Mouse (Mus musculus) kidney, adult 9 months (tissue): Measurements from ENCODE around the gene Tmem235.

Experiments used
- DNase-seq: peaks from one replicate; pipeline ENCODE4 v3.0.0; 2022

Gene Tmem235

DNA sequence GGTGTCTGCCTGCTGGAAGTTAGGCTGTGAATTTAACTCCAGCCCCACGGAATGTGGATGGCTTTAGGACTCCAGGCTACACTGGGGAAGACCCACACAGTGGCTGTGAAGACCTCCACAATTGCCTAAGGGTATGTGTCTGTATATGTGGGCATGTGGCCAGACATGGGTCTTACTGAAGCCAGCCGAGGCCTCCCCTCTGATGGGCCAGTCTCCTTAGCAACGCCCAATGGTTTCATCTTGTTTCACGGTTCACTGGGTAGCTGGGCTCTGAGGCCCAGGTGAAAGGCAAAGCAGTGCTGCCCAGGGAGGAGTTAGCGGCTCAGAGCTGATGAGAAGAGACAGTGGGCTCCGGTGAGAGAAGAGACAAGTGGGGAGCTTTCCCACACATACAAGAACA is 5.4 kb downstream of the Tmem235 start:
- no peak for DNase-seq

DNA sequence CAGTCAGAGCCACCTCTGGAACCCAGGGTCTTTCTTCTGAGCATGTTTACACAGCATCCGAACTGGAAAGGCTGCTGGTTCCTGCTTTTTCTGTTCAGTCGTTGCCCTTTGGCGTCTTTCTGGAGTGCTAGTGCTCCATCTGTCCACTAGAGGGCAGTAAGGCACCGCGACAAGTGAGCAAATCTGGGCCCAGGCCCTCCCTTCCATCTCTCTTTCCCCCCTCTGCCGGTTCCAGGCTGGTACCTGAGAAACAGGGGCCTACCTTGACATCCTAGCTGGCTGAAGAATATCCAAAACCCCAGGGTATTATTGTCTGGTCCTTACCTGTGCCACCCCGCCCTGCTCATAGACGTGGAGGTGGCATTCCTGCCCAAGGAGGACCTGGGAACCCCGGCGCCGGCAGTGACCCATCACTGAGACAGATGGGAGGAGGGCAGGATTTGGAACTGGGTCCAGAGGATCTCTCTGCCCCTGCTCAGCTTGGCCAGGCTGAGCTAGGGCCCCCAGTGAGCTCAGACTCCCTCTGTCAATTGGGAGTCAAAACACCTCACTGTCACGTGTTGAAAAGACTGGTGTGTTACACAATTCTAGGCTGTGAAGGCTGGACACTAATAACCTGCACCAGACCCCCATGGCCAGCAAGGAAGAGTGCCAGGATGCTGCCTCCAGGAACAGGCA is 10.3 kb downstream of the Tmem235 start:
- peak; percentile 82 for DNase-seq

DNA sequence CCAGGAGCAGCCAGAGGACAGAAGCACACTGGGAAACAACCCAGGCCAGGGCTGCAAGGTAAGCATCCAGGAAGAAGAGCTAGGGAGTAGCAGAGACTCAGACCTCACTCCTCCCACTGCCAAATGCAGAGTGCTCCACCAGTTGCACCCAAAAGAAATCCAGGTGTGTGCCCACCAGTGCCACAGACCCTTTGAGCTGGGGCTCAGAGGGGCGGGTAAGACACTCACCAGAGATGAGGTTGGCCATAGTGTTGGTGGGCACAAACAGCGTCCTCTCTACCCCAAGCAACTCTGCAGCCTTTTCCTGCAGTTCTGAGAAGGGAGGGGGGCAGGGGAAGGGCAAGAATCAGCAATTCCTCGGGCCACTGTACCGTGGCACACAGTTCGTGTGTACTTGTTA is 10.8 kb downstream of the Tmem235 start:
- no peak for DNase-seq

GRCm38 (mm10) chr11:117871911-117872584 is 11.5 kb downstream of the Tmem235 start:
- no peak for DNase-seq

- peak; percentile 87 for DNase-seq
These were observed 12.5 kb downstream of the Tmem235 start, which contains the start of gene Tha1 for GRCm38 (mm10) chr11:117872861-117873608. Tha1 (minus strand) TSS chr11:117873481.

DNA sequence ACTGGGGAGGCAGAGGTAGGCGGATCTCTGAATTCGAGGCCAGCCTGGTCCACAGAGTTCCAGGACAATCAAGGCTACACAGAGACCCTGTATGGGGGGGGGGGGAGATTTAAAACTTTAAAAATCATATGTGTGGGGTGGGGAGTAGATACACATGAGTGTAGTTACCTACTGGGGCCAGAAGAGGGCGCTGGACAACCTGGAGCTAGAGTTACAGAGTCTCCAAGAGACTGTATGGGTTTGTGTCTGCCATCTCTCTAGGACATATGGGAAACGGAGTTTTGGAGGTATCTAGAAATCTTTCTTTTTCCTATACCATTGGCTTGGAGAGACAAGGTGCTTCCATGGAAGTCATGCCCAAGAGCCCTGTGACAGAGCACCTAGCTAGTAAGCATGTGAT is 13.9 kb downstream of the Tmem235 start:
- no peak for DNase-seq

DNA sequence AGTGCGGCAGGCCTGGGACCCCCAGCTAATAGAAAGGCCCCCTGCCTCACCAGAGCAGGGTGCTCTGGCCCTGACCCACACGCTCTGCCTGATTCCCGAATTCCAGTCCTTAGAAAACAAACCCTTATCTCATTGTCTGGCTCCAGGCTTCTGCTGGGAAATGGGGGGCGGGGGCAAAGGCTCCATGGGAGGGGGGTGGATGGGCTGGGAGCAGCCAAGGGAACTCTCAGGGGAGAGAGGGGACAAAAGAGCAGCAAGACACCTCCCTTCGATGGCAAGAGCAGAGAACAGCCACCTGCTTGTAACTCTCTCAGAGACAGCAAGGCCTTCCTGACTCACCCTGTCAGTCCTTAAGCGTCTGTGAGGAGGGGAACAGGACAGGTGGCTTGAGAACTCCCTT is 15.1 kb downstream of the Tmem235 start:
- no peak for DNase-seq

GRCm38 (mm10) chr11:117877917-117878745 is 17.6 kb downstream of the Tmem235 start:
- peak; percentile 55 for DNase-seq

DNA sequence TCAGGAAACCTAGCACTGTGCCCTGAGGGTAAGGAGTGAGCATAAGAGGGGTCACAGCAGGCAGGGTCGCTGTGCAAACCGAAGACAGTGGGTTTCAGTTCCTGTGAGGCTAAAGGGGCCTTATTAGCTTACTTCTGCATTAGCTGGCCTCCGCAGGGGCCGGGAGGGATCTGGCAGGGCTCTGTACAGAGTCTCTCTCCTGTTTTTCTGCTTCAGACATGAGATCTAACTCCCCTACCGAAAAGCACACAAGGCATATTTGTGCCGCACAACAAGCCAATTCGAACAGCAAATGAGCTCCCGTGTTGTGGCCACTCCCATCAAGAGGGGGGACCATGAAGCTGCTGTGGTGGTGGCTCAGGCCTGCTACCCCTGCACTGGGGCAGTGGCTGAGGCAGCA is 18.3 kb downstream of the Tmem235 start:
- DNase-seq, result no peak

GRCm38 (mm10) chr11:117879676-117880075 is 19.1 kb downstream of the Tmem235 start:
- DNase-seq, result no peak

GRCm38 (mm10) chr11:117880336-117880976 is 19.9 kb downstream of the Tmem235 start:
- DNase-seq, result no peak

DNA sequence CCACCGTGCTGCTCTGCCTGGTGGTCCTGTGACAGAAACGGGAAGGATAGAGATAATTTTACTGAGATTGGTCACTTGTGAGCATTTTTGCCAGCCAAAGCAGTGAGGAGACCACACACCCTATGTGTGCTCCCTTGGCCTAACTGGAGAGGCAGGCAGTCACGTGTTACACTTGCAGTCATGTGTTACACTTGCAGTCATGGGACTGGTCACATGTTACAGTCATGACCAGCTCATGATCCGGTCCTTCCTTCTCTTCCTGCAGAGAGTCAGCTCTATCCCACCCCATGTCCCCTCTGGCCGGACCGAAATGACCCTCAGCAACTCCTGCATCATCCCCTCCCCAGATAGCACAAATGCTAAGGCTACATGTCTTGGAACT is 20.4 kb downstream of the Tmem235 start:
- DNase-seq, result no peak

GRCm38 (mm10) chr11:117881787-117882186 is 21.2 kb downstream of the Tmem235 start:
- peak; percentile 73 for DNase-seq

GRCm38 (mm10) chr11:117882208-117882607 is 21.7 kb downstream of the Tmem235 start:
- DNase-seq, result peak; percentile 38

DNA sequence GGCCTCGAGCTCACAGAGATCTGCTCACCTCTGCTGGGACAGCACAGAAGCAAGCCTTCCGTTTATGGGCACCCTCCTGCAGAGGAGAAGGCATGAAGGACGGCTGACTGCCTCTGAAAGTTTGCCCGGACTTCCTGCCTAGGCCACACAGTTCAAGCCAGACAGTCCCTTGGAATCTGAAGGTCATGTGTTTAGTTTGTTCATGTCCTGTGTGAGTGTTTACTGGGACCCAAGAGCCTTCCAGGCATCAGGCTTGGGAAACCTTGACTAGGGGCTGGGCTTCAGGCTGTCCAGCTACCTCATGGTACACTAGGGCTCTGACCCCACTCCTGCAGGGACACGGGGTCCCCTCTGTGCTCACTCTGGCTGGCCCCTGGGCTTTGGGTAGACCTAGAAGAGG is 25.4 kb downstream of the Tmem235 start:
- DNase-seq, result no peak

- no peak for DNase-seq
These were observed 27.8 kb downstream of the Tmem235 start for GRCm38 (mm10) chr11:117888168-117888852.

GRCm38 (mm10) chr11:117888853-117889822 is 28.6 kb downstream of the Tmem235 start:
- no peak for DNase-seq

DNA sequence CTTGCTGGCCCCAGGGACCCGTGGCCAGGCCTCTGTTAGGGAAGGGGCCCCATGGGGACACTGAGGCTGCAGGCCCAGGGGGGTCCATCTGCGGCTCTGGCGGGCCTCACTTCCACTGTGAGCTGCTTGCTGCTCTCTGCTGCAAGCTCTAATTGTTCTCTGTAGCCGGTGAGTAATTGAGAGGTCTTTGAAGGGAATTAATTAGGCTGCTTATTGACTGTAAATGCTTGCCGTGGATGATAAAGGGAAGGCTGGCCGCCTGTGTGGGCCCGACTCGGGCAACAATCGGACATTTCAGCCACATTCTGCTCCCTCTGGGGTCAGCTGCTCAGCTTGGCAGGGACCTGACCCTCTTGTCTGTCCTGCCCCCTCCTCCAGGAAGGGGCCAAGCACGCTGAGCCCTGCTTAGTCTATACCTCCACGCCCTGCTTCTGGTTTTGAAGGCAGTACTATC is 29.4 kb downstream of the Tmem235 start:
- DNase-seq, result no peak

DNA sequence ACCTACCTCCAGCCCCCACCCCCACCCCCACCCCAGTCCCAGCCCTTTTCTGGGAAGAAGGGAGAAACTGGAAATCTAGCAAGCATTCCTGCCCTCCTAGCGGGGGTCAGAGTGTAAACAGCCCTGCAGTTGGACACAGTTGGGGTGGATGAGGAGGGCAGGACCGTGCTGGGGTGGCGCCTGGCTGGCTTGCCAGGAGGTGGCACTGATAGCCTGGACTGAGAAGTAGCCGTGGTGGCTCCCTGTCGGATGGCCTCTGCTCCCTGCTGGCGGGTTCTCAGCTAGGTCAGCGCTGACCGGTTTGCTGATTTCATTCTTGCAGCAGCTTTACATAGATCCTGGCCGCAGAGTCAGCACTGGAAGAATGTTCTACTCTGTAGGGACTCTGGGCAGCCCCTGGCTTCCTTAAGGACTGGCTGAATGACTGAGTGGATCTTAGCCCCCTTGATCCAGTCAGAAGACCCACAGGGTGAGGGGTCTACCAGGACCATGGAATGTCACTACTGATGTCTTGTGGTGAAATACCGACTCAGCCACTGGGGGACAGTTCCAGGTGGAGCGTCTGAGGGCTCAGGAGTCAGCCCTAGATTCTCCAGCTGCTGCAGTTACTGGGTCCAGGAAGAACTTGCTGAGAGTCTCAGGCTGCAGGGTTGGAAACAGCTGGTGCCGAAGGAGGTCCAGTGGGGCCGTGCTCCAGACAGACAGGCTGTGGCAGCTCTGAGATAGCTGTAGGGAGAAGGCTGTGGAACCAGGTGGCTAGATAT is 30.1 kb downstream of the Tmem235 start:
- DNase-seq, result peak; percentile 44
